Mouse (Mus musculus) right cerebral cortex, postnatal 25 days (tissue): ENCODE measurements around the gene Adamts3.

Source experiments
- DNase-seq: peaks from one replicate; pipeline ENCODE4 v3.0.0; 2022

Adamts3 gene

DNA sequence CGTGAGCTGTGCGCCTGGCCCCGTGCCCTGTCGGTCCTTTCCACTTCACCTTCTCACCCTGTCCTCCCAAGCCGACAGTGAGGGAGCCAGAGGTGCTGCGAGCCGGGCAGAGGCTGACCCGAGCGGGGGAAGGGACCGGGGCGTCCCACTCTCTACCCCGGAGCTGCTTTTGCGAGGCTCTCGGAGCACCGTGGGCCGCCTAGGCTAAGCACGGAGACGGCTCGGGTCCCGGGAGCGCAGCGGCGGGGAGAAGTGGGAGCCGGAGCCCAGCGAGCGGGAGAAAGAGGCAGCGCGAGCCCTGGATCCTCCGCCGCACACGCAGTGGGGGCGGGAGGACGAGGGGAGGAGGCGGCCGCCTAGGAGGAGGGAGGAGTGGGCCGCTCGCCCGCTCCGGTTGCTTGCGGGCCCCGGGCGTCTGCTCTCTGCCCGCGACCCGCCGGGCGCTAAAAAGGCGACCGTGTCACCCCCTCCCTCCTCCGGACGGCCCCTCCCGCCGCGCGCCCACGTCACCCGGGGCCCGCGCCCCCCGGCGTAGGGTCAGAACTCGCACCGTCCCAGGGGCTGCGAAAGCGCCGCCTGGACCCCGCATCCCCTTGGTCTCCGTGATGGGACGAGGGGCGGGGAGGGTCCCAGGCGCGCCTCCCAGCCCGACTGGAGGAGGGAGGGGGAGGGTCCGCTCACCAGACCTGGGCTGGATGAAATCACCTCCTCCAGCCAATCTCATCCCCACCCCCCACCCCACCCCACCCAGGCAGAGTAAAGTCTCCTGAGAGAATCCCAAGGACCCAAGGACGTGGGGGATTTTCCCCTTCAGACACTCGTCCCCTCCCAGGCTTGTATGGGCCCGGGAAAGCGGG lies at the start of gene Adamts3:
Adamts3 (minus strand) TSS at position 284 of the 857 bp plus-strand sequence.
- DNase-seq, result peak; percentile 65

DNA sequence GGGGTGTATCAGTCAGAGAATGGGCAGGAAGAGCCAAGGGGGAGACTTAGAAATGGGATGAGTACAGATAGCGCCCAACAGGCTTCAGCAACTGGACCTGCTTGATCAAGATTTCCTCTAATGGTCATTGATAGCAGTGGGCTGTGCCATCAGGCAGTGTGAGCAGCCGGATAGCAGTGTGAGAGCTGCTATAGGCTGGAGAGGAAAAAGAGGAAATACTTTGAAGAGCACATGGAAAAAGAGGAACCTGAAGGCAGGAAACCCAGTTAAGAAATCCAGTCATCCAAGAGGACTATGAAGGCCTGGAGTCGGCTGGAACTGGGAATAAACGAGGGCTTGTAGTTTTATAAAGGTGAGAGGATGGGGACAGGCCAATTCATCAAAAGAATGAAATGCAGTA lies 48.4 kb upstream of the Adamts3 start:
- no peak for DNase-seq

DNA sequence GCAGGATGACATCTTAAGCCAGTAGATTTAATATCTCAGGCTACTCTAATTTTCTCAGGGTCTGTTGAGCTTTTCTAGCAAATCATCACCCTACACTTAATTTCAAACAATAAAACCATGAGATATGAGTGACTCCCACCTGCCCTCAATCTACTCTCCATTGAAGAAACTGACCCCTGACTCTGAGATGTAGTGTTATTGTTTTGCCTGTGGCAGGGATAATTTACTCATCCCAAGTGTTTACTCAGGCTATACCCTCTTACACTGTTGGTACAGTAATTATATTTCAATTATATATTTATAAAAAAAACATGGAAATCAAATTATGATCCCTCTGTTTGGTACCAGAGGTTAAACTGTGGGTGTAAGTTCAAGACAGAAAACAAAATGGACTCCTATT lies 29.2 kb upstream of the Adamts3 start:
- DNase-seq, result no peak

DNA sequence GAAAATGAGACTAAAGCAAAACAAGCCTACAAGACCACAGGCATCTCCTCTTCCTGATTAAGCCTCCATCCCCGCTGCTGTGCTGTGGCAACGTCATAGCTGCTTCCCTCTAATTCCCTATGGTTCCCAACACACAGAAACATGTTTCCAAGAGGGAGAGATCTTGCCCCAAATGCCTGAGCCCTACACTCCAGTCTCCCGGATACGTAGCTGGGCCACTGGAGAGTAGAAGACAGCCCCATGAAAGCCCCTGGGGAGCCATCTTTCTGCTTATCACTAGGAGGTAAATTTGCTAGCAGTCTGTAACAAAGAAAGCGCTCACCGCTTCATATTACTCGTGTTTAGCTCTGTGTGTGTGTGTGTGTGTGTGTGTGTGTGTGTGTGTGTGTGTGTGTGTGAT lies 28.8 kb upstream of the Adamts3 start:
- no peak for DNase-seq

DNA sequence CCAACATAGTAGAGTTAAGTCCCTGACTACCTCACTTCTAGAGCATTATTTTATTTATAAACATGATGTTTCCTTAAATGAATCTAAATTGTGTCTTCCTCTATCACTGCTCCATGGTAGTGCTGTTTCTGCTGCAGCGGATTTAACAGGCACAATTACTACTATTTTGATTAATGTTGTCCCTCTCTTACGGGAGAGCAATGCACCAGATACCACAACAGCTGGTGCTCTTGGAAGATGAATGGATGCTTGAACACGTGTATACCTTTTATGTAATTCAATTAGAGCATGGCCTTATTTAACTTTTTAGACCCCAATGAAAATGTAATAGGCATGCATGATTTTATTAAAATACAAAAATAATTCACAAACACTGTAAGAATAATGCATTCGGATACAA lies 28.4 kb upstream of the Adamts3 start:
- no peak for DNase-seq

DNA sequence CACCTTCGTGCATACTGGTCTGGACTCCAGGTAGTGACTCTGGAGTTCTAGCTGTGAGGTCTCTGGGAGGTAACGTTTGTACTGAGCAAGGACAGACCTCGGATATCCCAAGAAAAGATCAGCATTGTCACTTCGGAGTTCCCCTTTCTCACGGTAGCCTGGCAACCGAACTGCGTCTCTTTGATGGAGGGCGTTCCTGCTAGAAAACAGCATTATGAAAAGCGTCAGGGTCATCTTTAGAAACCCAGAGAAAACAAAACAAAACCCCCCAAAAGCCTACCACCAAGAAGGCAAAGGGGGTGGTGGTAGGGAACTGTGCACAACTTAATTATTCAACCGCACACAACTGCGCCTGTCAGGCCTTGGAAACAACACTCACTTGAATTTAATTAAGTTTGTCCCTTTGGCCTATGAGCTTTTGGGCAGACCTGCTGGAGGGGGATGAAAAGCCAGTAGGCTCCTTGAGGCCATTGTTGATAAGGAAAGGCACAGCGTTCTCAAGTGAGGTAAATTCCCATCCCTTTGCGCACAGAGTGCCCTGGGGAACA lies 23.8 kb upstream of the Adamts3 start:
- DNase-seq, result no peak

DNA sequence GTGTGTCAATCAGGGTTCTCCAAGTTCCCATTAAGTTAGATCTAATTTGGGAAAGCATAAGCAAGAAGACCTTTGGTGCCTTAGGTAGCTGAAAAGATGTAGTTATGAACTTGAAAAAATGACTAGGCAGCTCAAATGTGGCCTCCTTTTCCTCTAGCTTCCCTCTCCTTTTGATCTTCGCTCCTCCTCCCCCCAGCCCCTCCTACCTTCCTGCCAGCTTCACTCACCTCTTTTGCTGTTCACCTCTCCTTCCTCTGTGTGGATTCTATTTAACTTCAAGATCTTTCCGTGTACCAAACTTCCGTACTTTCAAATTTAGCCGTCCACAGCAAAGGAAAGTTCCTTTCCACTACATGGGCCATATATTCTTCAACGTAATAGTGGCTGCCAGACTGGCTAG lies 17.9 kb upstream of the Adamts3 start:
- DNase-seq, result no peak

DNA sequence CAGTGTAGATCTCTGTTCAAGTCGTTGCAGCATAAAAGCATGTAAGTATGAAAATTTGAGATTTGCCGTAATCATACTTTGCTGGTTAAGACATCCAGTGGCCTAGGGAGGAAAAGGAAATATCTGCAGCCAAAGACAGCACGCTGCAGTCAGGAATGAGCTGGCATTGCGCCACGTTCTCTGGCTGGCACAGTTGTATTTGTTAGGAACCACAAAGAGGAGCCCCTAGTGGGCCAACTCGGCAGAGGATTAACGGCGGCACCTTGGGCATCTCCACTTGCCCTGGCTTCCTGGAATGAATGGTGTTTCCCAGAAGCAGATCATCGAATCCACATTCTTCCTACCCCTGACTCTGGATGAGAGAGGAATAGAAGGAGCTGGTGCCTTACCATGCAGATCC lies 14.4 kb upstream of the Adamts3 start:
- no peak for DNase-seq

DNA sequence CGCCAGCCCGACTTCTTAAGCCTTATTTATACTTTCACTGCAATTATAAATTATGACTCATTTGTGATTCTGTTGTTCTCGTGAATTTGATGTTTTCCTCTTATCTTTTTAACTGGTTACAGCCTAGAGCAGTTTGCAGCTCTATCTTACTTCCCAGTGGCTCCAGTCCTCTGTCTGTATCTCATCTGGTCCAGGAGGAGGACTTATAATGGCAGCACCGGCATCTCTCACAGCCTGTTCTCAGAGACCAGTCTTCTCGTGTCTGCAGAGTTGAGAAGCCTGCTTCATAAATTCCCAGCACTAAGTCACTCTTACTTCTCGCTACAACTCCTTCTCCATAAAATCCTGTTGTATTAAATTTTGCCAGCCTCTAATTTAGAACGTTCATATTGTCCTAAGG lies 12.4 kb upstream of the Adamts3 start:
- no peak for DNase-seq

DNA sequence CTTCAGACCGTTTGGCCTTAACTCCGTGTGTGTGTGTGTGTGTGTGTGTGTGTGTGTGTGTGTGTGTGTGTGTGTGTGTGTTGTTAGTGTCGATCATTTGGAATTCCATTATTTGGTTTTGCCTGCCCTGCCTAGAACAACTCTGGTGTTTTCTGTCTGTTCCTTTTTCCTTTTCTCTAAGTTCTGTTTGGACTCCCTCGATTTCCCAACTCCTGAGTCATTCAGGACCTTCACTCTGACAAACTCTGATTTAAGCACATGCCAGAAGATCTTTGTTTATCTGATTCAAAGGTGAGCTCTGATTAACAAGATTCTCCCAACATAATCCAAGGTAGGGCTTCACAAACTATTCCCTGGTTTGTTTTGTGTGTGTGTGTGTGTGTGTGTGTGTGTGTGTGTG lies 1.9 kb upstream of the Adamts3 start:
- no peak for DNase-seq

DNA sequence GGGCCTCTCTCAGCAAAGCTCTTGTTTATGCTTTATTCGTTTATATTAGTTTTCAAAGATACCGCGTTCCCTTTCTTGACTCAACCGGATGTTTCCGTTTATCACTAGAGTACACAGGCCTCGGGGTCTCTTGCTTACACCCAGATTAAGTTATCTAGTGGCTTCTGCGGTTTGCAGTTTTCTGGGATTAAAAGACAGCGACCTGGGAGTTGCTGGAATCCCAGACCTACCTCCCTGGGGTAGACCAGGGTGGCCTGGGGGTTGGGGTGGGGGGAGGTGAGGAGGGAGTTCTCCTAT lies 722 bp upstream of the Adamts3 start:
- no peak for DNase-seq

DNA sequence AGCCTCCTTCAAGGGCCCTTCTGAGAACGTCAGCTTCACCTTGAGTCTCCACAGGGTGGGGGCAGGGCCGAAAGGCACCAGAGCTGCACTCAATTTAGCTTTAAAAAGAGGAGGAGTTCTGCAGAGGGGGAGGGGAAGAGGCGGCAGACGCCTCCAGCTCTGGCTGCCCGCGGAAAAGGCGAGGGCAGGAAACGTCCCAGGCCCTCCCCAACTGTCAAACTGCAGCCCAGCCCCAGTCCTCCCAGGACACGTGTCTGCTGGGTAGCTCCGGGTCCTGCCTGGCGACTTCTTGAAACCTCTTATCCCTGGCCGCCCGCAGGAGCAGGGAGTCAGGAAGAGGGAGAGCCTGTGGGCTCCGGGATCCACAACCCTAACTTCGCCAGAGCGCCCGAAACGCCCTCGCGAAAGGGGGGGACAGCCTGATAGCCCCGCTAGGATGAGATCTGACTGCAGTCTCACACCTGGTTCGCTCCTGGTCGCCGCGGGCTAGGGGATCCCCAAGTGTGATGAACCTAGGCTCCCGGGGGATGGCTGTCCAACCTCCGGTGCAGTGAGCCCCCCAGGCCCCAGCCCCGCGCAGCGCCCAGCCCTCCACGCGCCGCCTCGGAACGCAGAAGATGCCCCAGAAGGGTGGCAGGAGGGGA lies 921 bp downstream of the Adamts3 start:
- DNase-seq, result peak; percentile 50

DNA sequence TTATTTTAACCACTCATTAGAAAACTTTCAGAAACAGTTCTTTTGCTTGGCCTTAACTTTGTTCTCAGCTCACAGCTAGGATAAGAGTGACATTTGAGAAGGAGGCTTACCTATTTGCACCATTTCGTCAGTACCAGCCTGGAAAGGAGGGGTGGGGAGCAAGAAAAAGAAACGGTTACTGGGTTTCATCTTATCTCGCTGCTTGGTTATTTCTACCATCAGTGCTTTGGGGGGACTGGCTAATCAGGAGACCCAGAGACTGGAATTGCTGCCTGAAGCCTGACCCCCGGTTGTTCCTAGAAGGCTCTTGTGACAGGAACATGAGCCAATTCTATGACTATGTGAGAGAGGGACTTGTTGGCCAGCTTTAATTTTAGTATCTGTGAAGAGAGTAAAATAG lies 1.7 kb downstream of the Adamts3 start:
- no peak for DNase-seq

DNA sequence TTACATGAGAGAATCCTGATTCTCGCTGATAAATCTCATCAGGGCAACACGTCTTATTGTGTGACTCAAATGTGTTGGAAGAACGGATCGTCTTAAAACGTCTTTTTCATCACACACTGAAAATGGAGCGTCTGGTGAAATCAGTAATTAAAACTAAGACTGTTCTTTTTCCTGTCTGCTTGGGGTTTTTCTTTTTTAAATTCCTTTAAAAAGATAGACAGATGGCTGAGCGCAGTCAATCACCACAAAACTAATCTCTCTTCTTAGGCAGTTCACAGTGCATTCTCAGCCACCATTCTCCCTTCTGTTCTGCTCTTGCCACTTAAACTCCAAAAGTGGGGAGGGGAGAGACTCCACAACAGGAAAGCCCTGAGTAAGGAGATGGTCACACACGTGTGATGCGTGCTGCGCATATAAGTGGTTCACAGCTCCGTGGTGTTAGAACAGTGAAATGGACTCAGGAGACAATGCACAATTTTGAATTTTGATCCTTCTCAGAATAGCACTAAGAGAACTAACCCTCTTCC lies 4.2 kb downstream of the Adamts3 start:
- DNase-seq, result no peak

DNA sequence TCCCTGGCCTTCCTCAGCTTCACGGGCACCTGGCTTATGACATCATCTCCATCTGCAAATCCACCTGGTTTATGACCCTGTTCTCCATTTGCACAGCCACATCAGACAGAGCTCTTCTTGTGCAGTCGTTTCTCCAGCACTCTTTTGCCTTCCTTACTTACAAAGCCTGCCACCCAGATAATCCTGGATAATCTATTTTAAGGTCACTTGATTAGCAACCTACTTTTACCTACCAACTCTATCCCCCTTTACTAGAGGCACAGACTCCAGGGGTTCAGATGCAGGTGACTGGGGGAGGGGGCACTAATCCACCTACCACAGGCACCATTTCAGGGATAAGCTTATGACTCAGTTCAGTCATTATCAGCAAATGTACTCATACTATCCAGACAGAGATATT lies 10.5 kb downstream of the Adamts3 start:
- no peak for DNase-seq

DNA sequence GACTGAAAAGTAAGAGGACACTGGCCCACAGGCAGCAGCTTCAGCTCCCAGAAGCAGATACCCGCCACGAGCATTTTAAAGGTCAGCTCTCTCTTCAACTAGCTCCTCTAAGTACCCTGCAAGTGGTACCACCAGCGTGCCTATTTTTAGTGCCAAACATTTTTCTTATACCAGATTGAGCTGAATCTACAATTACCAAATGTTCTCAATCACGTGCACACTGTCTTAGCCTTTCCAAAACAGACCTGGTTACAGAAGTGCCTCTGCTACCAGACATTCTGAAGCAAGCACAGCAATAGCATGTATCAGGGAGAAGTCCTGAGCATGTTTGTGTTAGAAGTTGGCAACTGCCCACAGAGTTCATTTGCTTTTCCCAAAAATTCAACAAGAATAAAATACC lies 23.5 kb downstream of the Adamts3 start:
- no peak for DNase-seq

DNA sequence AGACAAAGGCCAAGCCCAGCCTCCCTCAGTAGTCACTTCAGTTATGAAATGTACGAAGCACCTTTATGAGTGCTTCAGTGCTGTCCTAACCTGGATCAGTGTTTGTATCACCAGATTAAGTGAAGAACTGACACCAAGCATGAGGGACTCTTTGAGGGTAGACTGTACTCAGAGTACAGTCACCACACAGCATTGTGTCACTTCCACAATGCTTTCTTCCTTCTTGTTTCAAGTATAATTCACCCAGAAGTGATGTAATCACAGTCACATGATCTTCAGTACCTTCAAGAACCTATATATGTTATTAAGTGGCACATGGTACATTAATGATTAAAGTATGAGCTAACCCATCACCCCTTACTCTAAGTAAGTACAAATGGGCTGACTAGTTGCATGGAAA lies 24.3 kb downstream of the Adamts3 start:
- no peak for DNase-seq

DNA sequence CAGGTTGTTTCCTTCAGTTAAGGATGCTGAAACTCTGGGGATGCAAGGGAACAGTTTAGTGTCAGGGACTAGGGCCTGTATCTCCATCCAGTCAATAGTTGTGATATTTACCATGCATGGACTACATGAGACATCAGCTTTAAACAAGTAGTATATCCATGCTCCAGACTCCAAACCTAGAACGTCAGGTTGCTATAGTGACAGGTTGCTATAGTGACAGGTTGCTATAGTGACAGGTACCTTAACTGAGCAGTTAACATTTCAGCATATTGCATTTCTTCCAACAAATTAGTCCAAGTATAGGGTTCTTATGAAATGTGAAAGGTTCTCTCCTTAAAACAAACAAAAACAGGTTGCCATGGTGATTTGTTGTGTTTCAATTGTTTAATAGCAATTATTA lies 36.6 kb downstream of the Adamts3 start:
- DNase-seq, result no peak

DNA sequence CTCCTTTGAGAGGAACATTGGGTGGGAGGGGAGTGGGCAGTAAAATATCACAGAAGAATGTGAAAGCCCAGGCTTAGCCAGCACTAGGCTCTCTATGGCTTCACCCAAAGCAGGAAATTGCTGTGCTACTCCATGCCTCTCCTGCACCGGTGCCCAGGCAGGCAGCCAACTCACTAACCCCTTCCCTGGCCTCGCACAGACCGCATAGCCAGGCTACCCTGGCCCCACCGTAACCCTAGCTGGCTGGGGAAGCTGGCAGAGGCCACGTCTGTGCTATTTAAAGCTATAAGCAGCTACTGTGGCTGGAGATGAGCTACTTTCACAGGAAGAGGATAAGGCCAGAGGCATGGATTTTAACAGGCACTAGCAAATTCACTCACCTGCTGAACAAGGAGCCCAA lies 38.8 kb downstream of the Adamts3 start:
- peak; percentile 29 for DNase-seq

DNA sequence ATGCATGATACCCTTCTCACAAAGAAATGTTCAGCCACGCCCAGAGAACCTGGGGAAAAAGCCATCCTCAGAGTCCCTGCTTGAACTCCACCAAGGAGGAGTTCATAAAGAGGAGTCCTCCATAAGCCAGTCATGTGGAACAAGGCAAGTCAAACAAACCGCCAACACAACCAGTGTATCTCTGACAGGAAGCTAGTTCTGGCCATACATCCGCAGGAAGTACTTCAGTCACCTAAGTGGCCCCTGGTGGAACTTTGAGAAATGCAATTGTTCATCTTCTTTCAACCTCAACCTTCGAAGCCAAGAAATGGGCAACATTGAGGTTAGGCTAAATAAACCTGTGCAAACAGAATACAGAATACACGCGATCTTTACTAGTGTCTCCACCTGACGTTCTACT lies 39.7 kb downstream of the Adamts3 start:
- DNase-seq, result no peak

DNA sequence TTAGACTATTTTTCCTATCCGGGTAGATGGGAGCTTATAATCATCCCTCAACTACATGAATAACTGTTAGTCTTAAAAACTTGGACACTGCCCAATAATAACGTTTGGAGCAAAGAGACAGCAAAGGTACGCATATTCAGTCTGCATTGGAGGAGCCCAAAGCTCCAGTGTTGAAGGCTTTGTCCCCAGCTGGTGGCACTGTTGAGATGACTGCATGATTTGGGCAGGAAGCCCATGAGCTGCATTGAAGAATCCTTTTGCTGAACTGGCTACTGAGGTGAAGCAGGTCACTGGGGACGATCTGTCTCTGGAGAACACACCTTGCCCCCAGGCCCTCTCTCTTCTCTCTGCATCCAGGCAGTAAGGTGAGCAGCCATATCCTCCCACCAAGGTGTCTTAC lies 43.5 kb downstream of the Adamts3 start:
- no peak for DNase-seq

DNA sequence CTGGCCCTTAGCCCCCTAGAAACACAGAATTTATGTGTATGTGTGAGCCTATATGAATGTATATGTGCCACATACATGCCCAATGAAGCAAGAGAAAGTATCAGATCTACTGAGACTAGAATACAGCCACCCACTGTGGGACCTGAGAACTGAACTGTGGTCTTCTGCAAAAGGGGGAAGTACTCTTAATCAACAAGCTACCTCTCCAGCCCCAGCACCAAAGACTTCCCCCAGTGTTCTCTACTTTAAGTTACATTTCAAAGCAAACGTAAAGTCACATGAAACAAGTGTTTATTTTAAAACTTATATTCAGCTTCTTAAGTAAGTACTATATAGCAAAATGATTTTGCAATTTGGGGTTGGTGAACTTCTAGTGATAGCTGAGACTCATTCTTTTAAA lies 62.0 kb downstream of the Adamts3 start:
- no peak for DNase-seq

DNA sequence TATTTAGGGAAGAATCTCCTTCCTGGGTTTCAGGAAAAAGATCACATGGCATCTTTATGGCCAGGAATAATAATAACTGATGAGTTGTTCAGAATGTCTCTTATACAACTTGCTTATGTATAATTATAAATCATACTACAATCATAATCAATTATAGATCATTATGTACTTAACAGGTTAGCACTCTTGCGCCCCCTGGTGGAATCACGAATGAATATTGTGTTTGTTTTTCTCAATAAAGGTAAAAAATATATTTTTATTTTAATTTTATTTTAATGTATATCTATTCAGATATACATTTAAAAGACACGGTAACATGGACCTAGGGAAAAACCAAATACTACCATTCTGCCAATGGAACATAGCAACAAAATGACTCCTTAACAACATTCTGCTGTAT lies 63.6 kb downstream of the Adamts3 start:
- no peak for DNase-seq

DNA sequence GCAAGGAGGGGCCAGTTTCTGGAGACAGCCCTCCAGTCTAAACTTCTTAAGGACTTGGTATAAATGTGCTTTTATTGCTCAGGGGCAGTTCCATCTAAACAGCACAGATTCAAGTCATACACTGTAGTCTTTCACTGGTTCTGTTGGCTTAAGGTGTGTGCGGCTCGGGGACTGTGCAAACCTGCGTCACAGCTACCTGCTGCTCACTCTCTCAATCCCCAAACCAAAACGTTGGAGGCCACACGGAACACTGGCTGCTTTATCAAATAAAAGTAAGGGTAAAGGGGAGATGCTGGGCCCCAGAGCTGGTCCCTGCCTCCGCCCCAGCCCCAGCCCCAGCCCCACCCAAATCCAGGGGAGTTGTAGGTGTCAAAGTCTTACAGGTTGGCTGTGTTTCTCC lies 66.5 kb downstream of the Adamts3 start:
- no peak for DNase-seq
